Mouse (Mus musculus) limb, embryonic 10.5 days (tissue): ENCODE data around the gene Luzp2. TPM values are rescaled to one million over a fixed set of nuclear protein-coding genes. Genes with fewer than 3 reads are reported as not detected.

Experiments used
- DNase-seq: peaks from one replicate; pipeline ENCODE4 v3.0.0-alpha.2; 2017; ENCODE audit warnings: low spot score
- H3K27ac ChIP-seq: fragments of 300-500 bp; sonication (generic); 2 replicates; pipeline ENCODE4 v1.5.1; 2016; ENCODE audit warnings: mild to moderate bottlenecking
- H3K27me3 ChIP-seq: fragments of 300-500 bp; sonication (generic); 2 replicates; pipeline ENCODE4 v1.6.1; 2016; ENCODE audit warnings: low read depth, mild to moderate bottlenecking; ENCODE audit not compliant: poor library complexity, severe bottlenecking
- H3K36me3 ChIP-seq: fragments of 300-500 bp; sonication (generic); 2 replicates; pipeline ENCODE4 v1.6.1; 2016; ENCODE audit warnings: mild to moderate bottlenecking, moderate library complexity
- H3K4me1 ChIP-seq: fragments of 300-500 bp; sonication (generic); 2 replicates; pipeline ENCODE4 v1.6.1; 2016
- H3K4me3 ChIP-seq: fragments of 300-500 bp; sonication (generic); 2 replicates; pipeline ENCODE4 v1.5.1; 2016; ENCODE audit warnings: mild to moderate bottlenecking, moderate library complexity
- H3K9me3 ChIP-seq: fragments of 300-500 bp; sonication (generic); replicated peaks from 2 replicates; pipeline ENCODE4 v1.6.1; 2016; ENCODE audit warnings: mild to moderate bottlenecking
- WGBS: fragments of 180-500 bp; shearing (Covaris S2); methylation state at CpG from one replicate; pipeline ENCODE4 v1.1.7; 2016; 5-methylcytosine and 5-hydroxymethylcytosine counted together
- polyA plus RNA-seq: library from polyadenylated mRNA; unstranded; fragments of >200 nt; fragmentation: Nextera tagmentation; extraction: Ambion mirVana; gene quantifications from 2 replicates; pipeline ENCODE4 v1.2.1, GENCODE M21; 2016

The Luzp2 gene
- 0.05 and 0.45 TPM in 2 replicates for polyA plus RNA-seq

DNA sequence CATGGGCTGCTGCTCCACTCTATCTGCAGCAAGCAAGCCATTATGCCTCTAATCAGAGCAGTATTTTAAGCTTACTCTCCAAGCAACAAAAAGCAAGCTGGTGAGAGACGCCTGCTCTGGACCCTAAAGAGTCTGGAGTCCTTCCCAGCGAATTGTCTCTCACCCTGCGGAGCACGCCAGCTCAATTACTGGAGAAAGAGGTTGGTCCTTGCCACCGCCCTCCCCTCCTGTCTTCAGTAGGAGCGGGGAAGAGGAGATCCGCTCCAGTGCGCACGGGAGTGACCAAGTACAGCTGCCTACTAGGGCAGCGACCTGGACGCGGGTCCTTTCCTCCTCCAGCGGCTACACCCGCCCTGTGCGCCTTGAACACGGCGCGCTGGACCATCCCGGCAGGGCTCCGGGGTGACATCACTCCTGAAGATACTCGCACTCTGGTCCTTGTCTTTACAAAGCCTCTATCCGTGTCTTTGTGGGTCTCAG, at the start of gene Luzp2:
Gene Luzp2, plus strand, starts transcription at position 127 of the 480 bp plus-strand sequence.
- DNase-seq = peak; percentile 53
- peaks cover 11% of the 10 kb centered on the region; the same call in 1 of the 2 replicates for H3K4me1 ChIP-seq
- H3K27me3 ChIP-seq = peaks cover 25% of the 10 kb centered on the region
- no peaks in the 10 kb centered on the region for H3K9me3 ChIP-seq
- peak within 1 kb of the TSS; percentile 46; the same call in 1 of the 2 replicates for H3K27ac ChIP-seq
- H3K4me3 ChIP-seq = peak within 1 kb of the TSS; percentile 57
- no peaks in the 10 kb centered on the region for H3K36me3 ChIP-seq
- under 1% methylated on average over 22 of the region's 22 CpGs for WGBS

- DNase-seq = no peak
- H3K36me3 ChIP-seq = no peaks in the 10 kb centered on the region
- no peaks in the 10 kb centered on the region for H3K9me3 ChIP-seq
- H3K27ac ChIP-seq = no peak overlapping the region
- no peaks in the 10 kb centered on the region for H3K27me3 ChIP-seq
- H3K4me1 ChIP-seq = no peaks in the 10 kb centered on the region
- H3K4me3 ChIP-seq = no peak overlapping the region
These were observed 47.8 kb upstream of the Luzp2 start for GRCm38 (mm10) chr7:54787456-54787855.

DNA sequence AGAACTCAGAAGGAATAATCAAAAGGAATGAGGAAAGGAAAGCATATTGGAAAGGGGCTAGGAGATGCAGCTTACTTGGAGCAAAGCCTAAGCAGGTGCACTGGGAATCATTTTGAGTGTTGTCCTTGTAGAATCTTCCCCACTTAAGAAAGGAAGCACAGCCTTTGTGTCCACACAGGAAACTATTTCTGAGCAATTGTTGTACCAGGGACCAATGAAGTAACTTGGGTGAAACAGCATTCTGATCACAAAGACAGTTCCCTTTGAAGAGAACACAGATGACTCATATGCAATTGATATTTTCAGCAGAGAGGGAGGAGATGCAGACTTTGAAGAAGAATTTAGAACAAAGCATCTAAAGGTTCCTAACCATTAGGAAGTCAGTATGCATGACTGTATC, 16.7 kb upstream of the Luzp2 start:
- Histone ChIP-seq H3K4me1 (no peaks in the 10 kb centered on the region), H3K27me3 (no peaks in the 10 kb centered on the region), H3K4me3 (no peak overlapping the region), H3K9me3 (no peaks in the 10 kb centered on the region), H3K36me3 (no peaks in the 10 kb centered on the region), H3K27ac (no peak overlapping the region)
- no peak for DNase-seq

- Histone ChIP-seq H3K9me3 (no peaks in the 10 kb centered on the region), H3K4me3 (no peak overlapping the region), H3K27me3 (no peaks in the 10 kb centered on the region), H3K36me3 (no peaks in the 10 kb centered on the region), H3K27ac (no peak overlapping the region), H3K4me1 (no peaks in the 10 kb centered on the region)
- DNase-seq = no peak
- WGBS = 95% methylated on average over 3 of the region's 3 CpGs
These were observed 6.5 kb upstream of the Luzp2 start for GRCm38 (mm10) chr7:54828751-54829150.

GRCm38 (mm10) chr7:54835911-54836352, 634 bp downstream of the Luzp2 start:
- Histone ChIP-seq H3K4me3 (peak overlapping the region; percentile 57), H3K27me3 (peaks cover 25% of the 10 kb centered on the region), H3K4me1 (peaks cover 11% of the 10 kb centered on the region; the same call in 1 of the 2 replicates), H3K36me3 (no peaks in the 10 kb centered on the region), H3K9me3 (no peaks in the 10 kb centered on the region), H3K27ac (peak overlapping the region; percentile 46; the same call in 1 of the 2 replicates)
- WGBS = 7% methylated on average over 13 of the region's 13 CpGs
- DNase-seq = no peak

- no peaks in the 10 kb centered on the region for H3K36me3 ChIP-seq
- WGBS = 62% methylated on average over 5 of the region's 5 CpGs
- DNase-seq = no peak
- no peak overlapping the region for H3K4me3 ChIP-seq
- H3K27ac ChIP-seq = no peak overlapping the region
- no peaks in the 10 kb centered on the region for H3K9me3 ChIP-seq
- peaks cover 11% of the 10 kb centered on the region; the same call in 1 of the 2 replicates for H3K4me1 ChIP-seq
- H3K27me3 ChIP-seq = peaks cover 25% of the 10 kb centered on the region
These were observed 1.1 kb downstream of the Luzp2 start for GRCm38 (mm10) chr7:54836437-54836836.

- no peak overlapping the region for H3K4me3 ChIP-seq
- no peaks in the 10 kb centered on the region for H3K36me3 ChIP-seq
- no peak overlapping the region for H3K27ac ChIP-seq
- no peak for DNase-seq
- H3K9me3 ChIP-seq = no peaks in the 10 kb centered on the region
- H3K27me3 ChIP-seq = no peaks in the 10 kb centered on the region
- WGBS = 94% methylated on average over 4 of the region's 4 CpGs
- no peaks in the 10 kb centered on the region for H3K4me1 ChIP-seq
These were observed 7.6 kb downstream of the Luzp2 start for GRCm38 (mm10) chr7:54842807-54843335.

- no peak for DNase-seq
These were observed 10.8 kb downstream of the Luzp2 start for GRCm38 (mm10) chr7:54845875-54846691.

GRCm38 (mm10) chr7:54846692-54847020, 11.4 kb downstream of the Luzp2 start:
- 89% methylated on average over 2 of the region's 2 CpGs for WGBS
- no peaks in the 10 kb centered on the region for H3K4me1 ChIP-seq
- H3K27me3 ChIP-seq = no peaks in the 10 kb centered on the region

More at GRCm38 (mm10) chr7:54845875-54846691, 10.8 kb downstream of the Luzp2 start:
- H3K36me3 ChIP-seq = no peaks in the 10 kb centered on the region
- H3K27ac ChIP-seq = no peak overlapping the region
- no peaks in the 10 kb centered on the region for H3K4me1 ChIP-seq
- no peak overlapping the region for H3K4me3 ChIP-seq
- 87% methylated on average over 8 of the region's 8 CpGs for WGBS
- H3K27me3 ChIP-seq = no peaks in the 10 kb centered on the region
- no peaks in the 10 kb centered on the region for H3K9me3 ChIP-seq

GRCm38 (mm10) chr7:54852860-54853259, 17.6 kb downstream of the Luzp2 start:
- 91% methylated on average over 1 of the region's 1 CpGs for WGBS
- no peaks in the 10 kb centered on the region for H3K9me3 ChIP-seq
- H3K4me3 ChIP-seq = no peak overlapping the region
- H3K27me3 ChIP-seq = no peaks in the 10 kb centered on the region
- no peaks in the 10 kb centered on the region for H3K4me1 ChIP-seq
- no peaks in the 10 kb centered on the region for H3K36me3 ChIP-seq
- DNase-seq = no peak
- no peak overlapping the region for H3K27ac ChIP-seq

More at GRCm38 (mm10) chr7:54846692-54847020, 11.4 kb downstream of the Luzp2 start:
- H3K9me3 ChIP-seq = no peaks in the 10 kb centered on the region
- H3K27ac ChIP-seq = no peak overlapping the region
- H3K36me3 ChIP-seq = no peaks in the 10 kb centered on the region
- no peak overlapping the region for H3K4me3 ChIP-seq
- no peak for DNase-seq

DNA sequence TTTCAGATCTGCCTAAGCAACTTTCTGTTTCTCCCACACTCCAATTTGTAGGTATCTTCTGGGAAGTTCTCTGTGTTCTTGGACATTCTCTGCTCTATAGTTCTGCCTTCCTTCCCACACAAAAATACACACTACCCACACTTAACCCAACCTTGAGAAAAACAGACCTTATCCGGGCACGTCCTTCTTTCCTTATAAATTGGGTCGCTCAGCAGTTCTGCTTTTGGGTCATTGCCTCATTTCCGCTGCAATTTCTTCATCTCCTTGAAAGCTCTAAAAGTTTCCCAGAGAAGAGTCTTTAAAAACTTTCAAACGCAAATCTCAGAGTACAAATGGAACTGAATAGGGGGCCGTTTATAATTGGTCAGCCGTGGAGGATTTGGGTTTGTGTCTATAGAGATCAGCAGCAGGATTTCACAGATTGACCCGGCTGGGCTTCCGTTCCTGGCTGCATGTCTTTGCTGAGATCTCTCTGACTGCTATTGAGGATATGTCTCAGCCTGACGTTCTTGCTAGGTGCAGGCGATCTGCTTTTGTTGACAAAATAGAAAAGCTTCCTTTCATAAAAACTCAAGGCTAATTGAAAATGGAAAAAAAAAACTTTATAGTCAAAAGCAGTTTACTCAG, 26.0 kb downstream of the Luzp2 start:
- 90% methylated on average over 11 of the region's 11 CpGs for WGBS
- H3K9me3 ChIP-seq = no peaks in the 10 kb centered on the region
- no peaks in the 10 kb centered on the region for H3K36me3 ChIP-seq
- H3K27me3 ChIP-seq = no peaks in the 10 kb centered on the region
- DNase-seq = no peak
- H3K27ac ChIP-seq = no peak overlapping the region
- no peaks in the 10 kb centered on the region for H3K4me1 ChIP-seq
- H3K4me3 ChIP-seq = no peak overlapping the region

DNA sequence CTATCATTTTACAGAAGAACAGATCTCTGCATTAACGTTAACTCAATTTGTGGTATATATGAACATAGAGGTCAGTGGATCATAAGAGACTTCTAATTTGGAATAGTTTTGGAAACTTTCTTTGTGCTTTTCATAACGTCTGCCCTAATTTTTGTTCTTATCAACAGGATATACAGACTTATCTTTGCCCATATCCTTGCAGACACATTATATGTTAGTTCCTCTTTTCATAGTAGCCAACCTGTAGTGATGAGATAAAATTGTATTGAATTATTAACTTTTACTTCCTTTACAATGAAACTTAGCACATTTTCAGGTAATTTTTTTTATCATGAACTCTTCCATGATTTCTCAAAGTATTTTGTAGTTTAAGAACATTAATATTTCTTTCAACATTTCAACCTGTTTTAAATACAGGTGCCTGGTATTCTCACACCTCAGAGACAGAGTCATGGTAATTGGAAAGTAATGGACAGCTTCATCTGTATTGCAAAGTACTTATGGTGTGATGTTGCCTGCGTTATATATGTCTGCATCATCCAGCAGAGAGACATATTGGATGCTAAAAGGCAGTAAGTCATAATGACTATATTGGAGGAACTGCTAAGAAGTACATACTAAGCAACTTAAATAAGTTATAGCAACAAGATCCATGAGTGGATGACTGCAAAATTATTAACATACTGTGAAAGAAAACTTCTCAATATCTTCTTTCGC, 43.8 kb downstream of the Luzp2 start:
- no peaks in the 10 kb centered on the region for H3K36me3 ChIP-seq
- 88% methylated on average over 4 of the region's 4 CpGs for WGBS
- no peaks in the 10 kb centered on the region for H3K9me3 ChIP-seq
- no peak for DNase-seq
- no peak overlapping the region for H3K27ac ChIP-seq
- H3K27me3 ChIP-seq = no peaks in the 10 kb centered on the region
- H3K4me3 ChIP-seq = no peak overlapping the region
- no peaks in the 10 kb centered on the region for H3K4me1 ChIP-seq
